Mouse (Mus musculus): ENCODE measurements around the gene Slco2b1. TPM values are rescaled to one million over a fixed set of nuclear protein-coding genes. Genes with fewer than 3 reads are reported as not detected.

The Slco2b1 gene
- polyA plus RNA-seq, 1 experiment from 2014 or later, result 3.0 TPM

GRCm38 (mm10) chr7:99663507-99664220, 47.5 kb downstream of the Slco2b1 start:
- WGBS, result 90% methylated on average over 9 of the region's 9 CpGs
- ATAC-seq, result no peak
- Histone ChIP-seq H3K27me3 (replicated peaks; ENCODE audit: control insufficient read depth, insufficient read depth, low read length) (no peaks in the 10 kb centered on the region), H3K4me2 (ENCODE audit: low read depth, low read length) (no peak overlapping the region), H3K27ac (ENCODE audit: low read length) (no peak overlapping the region), H3K4me1 (ENCODE audit: control insufficient read depth, insufficient read depth, low read length) (peaks cover 13% of the 10 kb centered on the region), H3K4me3 (ENCODE audit: low read length) (no peak overlapping the region), H3K36me3 (ENCODE audit: control insufficient read depth, insufficient read depth, low read length) (no peaks in the 10 kb centered on the region), H3K9me3 (ENCODE audit: control insufficient read depth, low read length) (no peaks in the 10 kb centered on the region), H3K9ac (ENCODE audit: low read depth, low read length) (no peak overlapping the region)

- H3K4me1 ChIP-seq (ENCODE audit: control insufficient read depth, insufficient read depth, low read length), result peaks cover 13% of the 10 kb centered on the region
- ATAC-seq, result no peak
- H3K27ac ChIP-seq (ENCODE audit: low read length), result no peak overlapping the region
- H3K9ac ChIP-seq (ENCODE audit: low read depth, low read length), result no peak overlapping the region
- H3K36me3 ChIP-seq (ENCODE audit: control insufficient read depth, insufficient read depth, low read length), result no peaks in the 10 kb centered on the region
- H3K9me3 ChIP-seq (ENCODE audit: control insufficient read depth, low read length), result no peaks in the 10 kb centered on the region
- H3K4me2 ChIP-seq (ENCODE audit: low read depth, low read length), result no peak overlapping the region
- no peaks in the 10 kb centered on the region for H3K27me3 ChIP-seq (replicated peaks; ENCODE audit: control insufficient read depth, insufficient read depth, low read length)
- H3K4me3 ChIP-seq (ENCODE audit: low read length), result no peak overlapping the region
- WGBS, result 76% methylated on average over 2 of the region's 2 CpGs
Measured at GRCm38 (mm10) chr7:99662311-99662710, 48.8 kb downstream of the Slco2b1 start.

- H3K27me3 ChIP-seq (replicated peaks; ENCODE audit: control insufficient read depth, insufficient read depth, low read length), result no peaks in the 10 kb centered on the region
- no peak overlapping the region for H3K4me2 ChIP-seq (ENCODE audit: low read depth, low read length)
- ATAC-seq, result no peak
- no peak overlapping the region for H3K9ac ChIP-seq (ENCODE audit: low read depth, low read length)
- no peaks in the 10 kb centered on the region for H3K9me3 ChIP-seq (ENCODE audit: control insufficient read depth, low read length)
- 74% methylated on average over 14 of the region's 14 CpGs for WGBS
- H3K4me3 ChIP-seq (ENCODE audit: low read length), result no peak overlapping the region
- H3K4me1 ChIP-seq (ENCODE audit: control insufficient read depth, insufficient read depth, low read length), result peaks cover 13% of the 10 kb centered on the region
- no peaks in the 10 kb centered on the region for H3K36me3 ChIP-seq (ENCODE audit: control insufficient read depth, insufficient read depth, low read length)
- H3K27ac ChIP-seq (ENCODE audit: low read length), result no peak overlapping the region
Measured at GRCm38 (mm10) chr7:99661571-99662230, 49.4 kb downstream of the Slco2b1 start.

- no peak overlapping the region for H3K9ac ChIP-seq (ENCODE audit: low read depth, low read length)
- no peak overlapping the region for H3K4me2 ChIP-seq (ENCODE audit: low read depth, low read length)
- ATAC-seq, result no peak
- no peaks in the 10 kb centered on the region for H3K36me3 ChIP-seq (ENCODE audit: control insufficient read depth, insufficient read depth, low read length)
- WGBS, result 90% methylated on average over 9 of the region's 9 CpGs
- H3K4me3 ChIP-seq (ENCODE audit: low read length), result no peak overlapping the region
- peaks cover 13% of the 10 kb centered on the region for H3K4me1 ChIP-seq (ENCODE audit: control insufficient read depth, insufficient read depth, low read length)
- H3K27me3 ChIP-seq (replicated peaks; ENCODE audit: control insufficient read depth, insufficient read depth, low read length), result no peaks in the 10 kb centered on the region
- H3K27ac ChIP-seq (ENCODE audit: low read length), result no peak overlapping the region
- no peaks in the 10 kb centered on the region for H3K9me3 ChIP-seq (ENCODE audit: control insufficient read depth, low read length)
Measured at GRCm38 (mm10) chr7:99661071-99661470, 50.1 kb downstream of the Slco2b1 start.

GRCm38 (mm10) chr7:99659379-99660029, 51.6 kb downstream of the Slco2b1 start:
- ATAC-seq, result peak; percentile 69; the same call in 1 of the 2 replicates
- 44% methylated on average over 12 of the region's 12 CpGs for WGBS
- no peak overlapping the region for H3K27ac ChIP-seq (ENCODE audit: low read length)
- peaks cover 5% of the 10 kb centered on the region for H3K4me1 ChIP-seq (ENCODE audit: control insufficient read depth, insufficient read depth, low read length)
- no peaks in the 10 kb centered on the region for H3K36me3 ChIP-seq (ENCODE audit: control insufficient read depth, insufficient read depth, low read length)
- H3K4me2 ChIP-seq (ENCODE audit: low read depth, low read length), result no peak overlapping the region
- H3K27me3 ChIP-seq (replicated peaks; ENCODE audit: control insufficient read depth, insufficient read depth, low read length), result 0 out of 2 replicates have a peak, but pooled peaks cover 2% of the 10 kb centered on the region
- no peak overlapping the region for H3K4me3 ChIP-seq (ENCODE audit: low read length)
- H3K9ac ChIP-seq (ENCODE audit: low read depth, low read length), result no peak overlapping the region
- no peaks in the 10 kb centered on the region for H3K9me3 ChIP-seq (ENCODE audit: control insufficient read depth, low read length)

- Histone ChIP-seq H3K9ac (ENCODE audit: low read depth, low read length) (no peak overlapping the region), H3K27me3 (replicated peaks; ENCODE audit: control insufficient read depth, insufficient read depth, low read length) (0 out of 2 replicates have a peak, but pooled peaks cover 2% of the 10 kb centered on the region), H3K36me3 (ENCODE audit: control insufficient read depth, insufficient read depth, low read length) (no peaks in the 10 kb centered on the region), H3K27ac (ENCODE audit: low read length) (no peak overlapping the region), H3K4me2 (ENCODE audit: low read depth, low read length) (no peak overlapping the region), H3K4me1 (ENCODE audit: control insufficient read depth, insufficient read depth, low read length) (no peaks in the 10 kb centered on the region), H3K4me3 (ENCODE audit: low read length) (no peak overlapping the region), H3K9me3 (ENCODE audit: control insufficient read depth, low read length) (0 out of 2 replicates have a peak, but pooled peaks cover 3% of the 10 kb centered on the region)
- ATAC-seq, result no peak
- WGBS, result 74% methylated on average over 11 of the region's 11 CpGs
Measured at GRCm38 (mm10) chr7:99654244-99654643, 56.9 kb downstream of the Slco2b1 start.

GRCm38 (mm10) chr7:99649585-99649984, 61.6 kb downstream of the Slco2b1 start:
- H3K36me3 ChIP-seq (ENCODE audit: control insufficient read depth, insufficient read depth, low read length), result no peaks in the 10 kb centered on the region
- no peak overlapping the region for H3K4me3 ChIP-seq (ENCODE audit: low read length)
- H3K9ac ChIP-seq (ENCODE audit: low read depth, low read length), result no peak overlapping the region
- no peak overlapping the region for H3K4me2 ChIP-seq (ENCODE audit: low read depth, low read length)
- H3K4me1 ChIP-seq (ENCODE audit: control insufficient read depth, insufficient read depth, low read length), result no peaks in the 10 kb centered on the region
- H3K27me3 ChIP-seq (replicated peaks; ENCODE audit: control insufficient read depth, insufficient read depth, low read length), result no peaks in the 10 kb centered on the region
- no peak overlapping the region for H3K27ac ChIP-seq (ENCODE audit: low read length)
- 62% methylated on average over 4 of the region's 4 CpGs for whole genome bisulfite sequencing
- ATAC-seq, result no peak
- H3K9me3 ChIP-seq (ENCODE audit: control insufficient read depth, low read length), result 0 out of 2 replicates have a peak, but pooled peaks cover 3% of the 10 kb centered on the region

GRCm38 (mm10) chr7:99648623-99649022, 62.5 kb downstream of the Slco2b1 start:
- Histone ChIP-seq H3K4me3 (ENCODE audit: low read length) (no peak overlapping the region), H3K4me1 (ENCODE audit: control insufficient read depth, insufficient read depth, low read length) (no peaks in the 10 kb centered on the region), H3K27me3 (replicated peaks; ENCODE audit: control insufficient read depth, insufficient read depth, low read length) (0 out of 2 replicates have a peak, but pooled peaks cover 3% of the 10 kb centered on the region), H3K27ac (ENCODE audit: low read length) (no peak overlapping the region), H3K9ac (ENCODE audit: low read depth, low read length) (no peak overlapping the region), H3K4me2 (ENCODE audit: low read depth, low read length) (no peak overlapping the region), H3K36me3 (ENCODE audit: control insufficient read depth, insufficient read depth, low read length) (no peaks in the 10 kb centered on the region), H3K9me3 (ENCODE audit: control insufficient read depth, low read length) (0 out of 2 replicates have a peak, but pooled peaks cover 3% of the 10 kb centered on the region)
- WGBS, result 2% methylated on average over 6 of the region's 6 CpGs
- ATAC-seq, result no peak

- Histone ChIP-seq H3K27ac (ENCODE audit: low read length) (no peak overlapping the region), H3K4me3 (ENCODE audit: low read length) (no peak overlapping the region), H3K36me3 (ENCODE audit: control insufficient read depth, insufficient read depth, low read length) (no peaks in the 10 kb centered on the region), H3K4me2 (ENCODE audit: low read depth, low read length) (no peak overlapping the region), H3K9me3 (ENCODE audit: control insufficient read depth, low read length) (no peaks in the 10 kb centered on the region), H3K9ac (ENCODE audit: low read depth, low read length) (no peak overlapping the region), H3K27me3 (replicated peaks; ENCODE audit: control insufficient read depth, insufficient read depth, low read length) (0 out of 2 replicates have a peak, but pooled peaks cover 3% of the 10 kb centered on the region), H3K4me1 (ENCODE audit: control insufficient read depth, insufficient read depth, low read length) (no peaks in the 10 kb centered on the region)
- ATAC-seq, result no peak
- WGBS, result 80% methylated on average over 7 of the region's 7 CpGs
Measured at GRCm38 (mm10) chr7:99644701-99645100, 66.4 kb downstream of the Slco2b1 start.

All from intestine, embryonic 16.5 days (tissue).